In the genomic region with DNA sequence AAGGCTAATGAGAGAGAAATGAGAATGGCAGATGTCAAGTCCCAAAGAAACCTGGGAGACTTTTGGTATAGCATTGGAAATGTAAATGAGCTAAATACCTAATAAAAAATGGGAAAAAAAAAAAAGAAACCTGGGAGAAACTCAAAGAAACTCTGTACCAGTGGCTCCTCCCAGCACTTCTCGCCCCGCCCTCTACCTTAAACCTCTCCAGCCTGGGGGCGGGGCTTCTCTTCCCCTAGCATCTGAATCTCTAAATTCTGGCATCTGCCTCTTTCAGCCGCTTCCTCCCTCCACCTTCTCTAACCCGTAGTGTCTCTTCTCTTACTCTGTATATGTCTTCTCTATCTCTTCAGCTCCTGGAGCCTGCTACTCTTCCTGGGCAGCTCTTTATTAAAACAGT, we compare ENCODE assay signal across 30 mouse cellular contexts. TPM values are rescaled to one million over a fixed set of nuclear protein-coding genes. Genes with fewer than 3 reads are reported as not detected.
DNase-seq lines count a peak whose midpoint lies in the region; ATAC-seq and TF ChIP-seq lines count a peak whose summit lies in the region.
"Had no signal": no experiment of that assay in that cellular context is flagged by ENCODE, and none has a peak within 500 bp of the region (broad histone marks: within the 10 kb centered on the region; RNA-seq: fewer than 3 reads in every experiment).

No protein-coding gene starts in this region.

- no peak overlapping the region for H3K4me2 ChIP-seq in liver, embryonic 13.5 days
- no peak overlapping the region for H3K4me2 ChIP-seq in liver, embryonic 11.5 days
- H3K4me2 ChIP-seq in intestine, postnatal 0 days (replicated peaks; ENCODE audit: low read depth), result no peak overlapping the region
- H3K4me2 ChIP-seq: embryonic facial prominence, embryonic 13.5 days; heart, embryonic 13.5 days; hindbrain, embryonic 12.5 days; hindbrain, embryonic 15.5 days had no signal

- no peak overlapping the region for H3K9ac ChIP-seq in liver, embryonic 13.5 days
- H3K9ac ChIP-seq in liver, embryonic 11.5 days (ENCODE audit: low read depth, low read length), result no peak overlapping the region
- no peak overlapping the region for H3K9ac ChIP-seq in intestine, postnatal 0 days (ENCODE audit: low read depth, low read length)
- H3K9ac ChIP-seq: embryonic facial prominence, embryonic 13.5 days; forebrain, postnatal 0 days; heart, embryonic 13.5 days; hindbrain, embryonic 12.5 days; hindbrain, embryonic 15.5 days had no signal

- H3K27me3 ChIP-seq in liver, embryonic 13.5 days, result peaks cover 9% of the 10 kb centered on the region; the same call in 1 of the 2 replicates
- no peaks in the 10 kb centered on the region for H3K27me3 ChIP-seq in liver, embryonic 11.5 days (replicated peaks; ENCODE audit: control insufficient read depth, insufficient read depth, low read length)
- no peaks in the 10 kb centered on the region for H3K27me3 ChIP-seq in midbrain, embryonic 10.5 days (ENCODE audit: low read depth, poor library complexity, severe bottlenecking)
- no peaks in the 10 kb centered on the region for H3K27me3 ChIP-seq in intestine, postnatal 0 days (replicated peaks; ENCODE audit: control insufficient read depth, insufficient read depth, low read length)
- H3K27me3 ChIP-seq: hindbrain, embryonic 12.5 days; hindbrain, embryonic 15.5 days had no signal

- TF ChIP-seq CTCF in intestine, postnatal 0 days (IDR thresholded peaks at IDR 0.05; ENCODE audit: low read depth), result no peak

- H3K27ac ChIP-seq in liver, embryonic 13.5 days, result no peak overlapping the region
- H3K27ac ChIP-seq in liver, embryonic 11.5 days (ENCODE audit: low read depth, low read length), result no peak overlapping the region
- no peak overlapping the region for H3K27ac ChIP-seq in midbrain, embryonic 10.5 days (replicated peaks)
- H3K27ac ChIP-seq in intestine, postnatal 0 days (ENCODE audit: low read depth, low read length), result no peak overlapping the region
- H3K27ac ChIP-seq: embryonic facial prominence, embryonic 10.5 days; embryonic facial prominence, embryonic 13.5 days; gastrocnemius, adult 2 months; heart, adult 2 months; heart, embryonic 10.5 days; heart, embryonic 13.5 days; hindbrain, embryonic 12.5 days; hindbrain, embryonic 15.5 days had no signal

- peak; percentile 23 for DNase-seq in liver, embryonic 13.5 days
- DNase-seq in liver, embryonic 11.5 days (ENCODE audit: low spot score), result no peak
- DNase-seq in ES-CJ7 (ENCODE audit: low read depth, low spot score), result peak; percentile 15
- DNase-seq in R1 (ENCODE audit: low read depth, low spot score), result peak; percentile 46
- DNase-seq in c-Kit-positive CD71-positive TER-119-negative erythroid progenitor cells, embryonic 14.5 days (ENCODE audit: low read depth), result peak; percentile 37
- DNase-seq in midbrain, embryonic 10.5 days (ENCODE audit: low spot score), result no peak
- no peak for DNase-seq in cerebellum, postnatal 25 days
- DNase-seq: adrenal gland, adult 2 months; adrenal gland, postnatal 14 days; cerebellum, adult 2 months; cerebellum, adult 9-11 months; cerebellum, postnatal 36 days; embryo, embryonic 11 days; forebrain, postnatal 0 days; gastrocnemius, adult 2 months; gastrocnemius, postnatal 25 days; heart, adult 2 months had no signal

- ATAC-seq in liver, embryonic 13.5 days (ENCODE audit: low read depth), result no peak
- ATAC-seq in liver, embryonic 11.5 days (replicated peaks; ENCODE audit: low FRiP score), result no peak
- no peak for ATAC-seq in intestine, postnatal 0 days
- ATAC-seq: CD4-positive, CD25-positive, alpha-beta regulatory T cell, adult 4 months; forebrain, embryonic 14.5 days; forebrain, postnatal 0 days had no signal

- H3K36me3 ChIP-seq in liver, embryonic 13.5 days, result no peaks in the 10 kb centered on the region
- no peaks in the 10 kb centered on the region for H3K36me3 ChIP-seq in liver, embryonic 11.5 days (ENCODE audit: control insufficient read depth, insufficient read depth, low read length)
- H3K36me3 ChIP-seq in midbrain, embryonic 10.5 days, result no peaks in the 10 kb centered on the region
- no peaks in the 10 kb centered on the region for H3K36me3 ChIP-seq in intestine, postnatal 0 days (ENCODE audit: control insufficient read depth, insufficient read depth)
- H3K36me3 ChIP-seq: embryonic facial prominence, embryonic 10.5 days; embryonic facial prominence, embryonic 13.5 days; heart, embryonic 10.5 days; heart, embryonic 13.5 days; hindbrain, embryonic 12.5 days; hindbrain, embryonic 15.5 days had no signal

- H3K4me1 ChIP-seq in liver, embryonic 13.5 days (replicated peaks), result peaks cover under 1% of the 10 kb centered on the region
- H3K4me1 ChIP-seq in liver, embryonic 11.5 days (replicated peaks; ENCODE audit: control insufficient read depth, insufficient read depth, low read length), result no peaks in the 10 kb centered on the region
- no peaks in the 10 kb centered on the region for H3K4me1 ChIP-seq in midbrain, embryonic 10.5 days
- no peaks in the 10 kb centered on the region for H3K4me1 ChIP-seq in intestine, postnatal 0 days (replicated peaks; ENCODE audit: control insufficient read depth, insufficient read depth, low read length)
- H3K4me1 ChIP-seq: embryonic facial prominence, embryonic 13.5 days; heart, embryonic 10.5 days; heart, embryonic 13.5 days had no signal

- no peaks in the 10 kb centered on the region for H3K9me3 ChIP-seq in liver, embryonic 13.5 days (replicated peaks)
- H3K9me3 ChIP-seq in liver, embryonic 11.5 days (ENCODE audit: control insufficient read depth, low read length), result no peaks in the 10 kb centered on the region
- H3K9me3 ChIP-seq in midbrain, embryonic 10.5 days (replicated peaks), result no peaks in the 10 kb centered on the region
- H3K9me3 ChIP-seq in intestine, postnatal 0 days (ENCODE audit: control insufficient read depth), result no peaks in the 10 kb centered on the region
- H3K9me3 ChIP-seq: embryonic facial prominence, embryonic 10.5 days; embryonic facial prominence, embryonic 13.5 days; heart, embryonic 10.5 days; heart, embryonic 13.5 days; hindbrain, embryonic 15.5 days had no signal

- H3K4me3 ChIP-seq in liver, embryonic 13.5 days (replicated peaks), result no peak overlapping the region
- no peak overlapping the region for H3K4me3 ChIP-seq in liver, embryonic 11.5 days (ENCODE audit: low read depth, low read length)
- no peak overlapping the region for H3K4me3 ChIP-seq in midbrain, embryonic 10.5 days
- H3K4me3 ChIP-seq in intestine, postnatal 0 days (ENCODE audit: low read depth, low read length), result no peak overlapping the region
- H3K4me3 ChIP-seq: embryonic facial prominence, embryonic 10.5 days; embryonic facial prominence, embryonic 13.5 days; gastrocnemius, adult 2 months; heart, adult 2 months; heart, embryonic 10.5 days; heart, embryonic 13.5 days; hindbrain, embryonic 12.5 days; hindbrain, embryonic 15.5 days had no signal

- WGBS in liver, embryonic 13.5 days (ENCODE audit: insufficient replicate concordance), result 35% methylated on average over 5 of the region's 5 CpGs
- WGBS in liver, embryonic 11.5 days, result 36% methylated on average over 5 of the region's 5 CpGs
- 60% methylated on average over 5 of the region's 5 CpGs for WGBS in midbrain, embryonic 10.5 days
- 48% methylated on average over 5 of the region's 5 CpGs for WGBS in intestine, postnatal 0 days

RNA-seq across cellular contexts. Expression of a gene that starts 53.2 kb away (rescaled TPM):
- polyA plus RNA-seq in liver, embryonic 13.5 days (2015; fragmentation: Nextera tagmentation; extraction: Ambion mirVana), result not detected in 2 replicates
- polyA plus RNA-seq in liver, embryonic 11.5 days (2014; fragmentation: Nextera tagmentation; extraction: Ambion mirVana), result not detected in 2 replicates
- not detected in 2 replicates for polyA plus RNA-seq in midbrain, embryonic 10.5 days (2016; fragmentation: Nextera tagmentation; extraction: Ambion mirVana)
- not detected in 2 replicates for polyA plus RNA-seq in intestine, postnatal 0 days (2015; fragmentation: Nextera tagmentation; extraction: Ambion mirVana)
- polyA plus RNA-seq: adrenal gland, adult 2 months; C2C12; CD4-positive, CD25-positive, alpha-beta regulatory T cell, adult 4 months; embryonic facial prominence, embryonic 10.5 days; embryonic facial prominence, embryonic 13.5 days; forebrain, embryonic 11.5 days; gonadal fat pad, adult 2 months; heart, adult 2 months; heart, embryonic 10.5 days; heart, embryonic 13.5 days; heart, embryonic 16.5 days had no signal

Comparison
In these comparisons a context has a peak if more than half of its experiments do, and no peak if none do; other contexts are left out.
1. DNase-seq: peak in liver, embryonic 13.5 days (single experiment), ES-CJ7 (single experiment), R1 (single experiment) and c-Kit-positive CD71-positive TER-119-negative erythroid progenitor cells, embryonic 14.5 days (single experiment); none in liver, embryonic 11.5 days (single experiment), midbrain, embryonic 10.5 days (single experiment) and cerebellum, postnatal 25 days (0 of 2).